Mouse (Mus musculus) skeletal muscle tissue, adult 2 months (tissue): ENCODE results near the gene Rbbp8nl.
"Not testable (repeated sequence)": the region's sequence is repeated elsewhere in the genome, so short reads cannot be mapped to it uniquely, and the experiment has no call there.

ENCODE experiments used
- DNase-seq: peaks from one replicate; pipeline ENCODE4 v3.0.0-alpha.2; 2012; ENCODE audit warnings: low read depth, low spot score

The Rbbp8nl gene

DNA sequence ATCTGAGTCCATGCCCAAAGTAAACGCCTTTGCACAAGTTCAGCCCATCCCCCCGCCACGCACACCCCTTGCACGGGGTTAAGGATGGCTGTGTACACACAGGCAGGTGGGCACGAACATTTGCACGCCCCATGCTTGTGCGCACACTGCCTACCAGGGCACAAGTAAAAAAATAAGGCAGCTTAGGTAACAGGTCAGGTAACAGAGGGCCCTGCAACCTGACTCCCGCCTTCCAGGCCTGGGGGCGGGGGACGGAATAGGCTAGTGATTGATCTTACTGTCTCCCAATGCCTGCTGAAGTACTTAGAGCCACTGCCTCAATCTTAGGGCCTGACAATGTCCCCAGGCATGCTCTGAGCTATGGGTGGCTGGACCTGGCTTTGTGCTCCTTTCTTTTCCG, 713 bp downstream of the Rbbp8nl start:
- no peak for DNase-seq

DNA sequence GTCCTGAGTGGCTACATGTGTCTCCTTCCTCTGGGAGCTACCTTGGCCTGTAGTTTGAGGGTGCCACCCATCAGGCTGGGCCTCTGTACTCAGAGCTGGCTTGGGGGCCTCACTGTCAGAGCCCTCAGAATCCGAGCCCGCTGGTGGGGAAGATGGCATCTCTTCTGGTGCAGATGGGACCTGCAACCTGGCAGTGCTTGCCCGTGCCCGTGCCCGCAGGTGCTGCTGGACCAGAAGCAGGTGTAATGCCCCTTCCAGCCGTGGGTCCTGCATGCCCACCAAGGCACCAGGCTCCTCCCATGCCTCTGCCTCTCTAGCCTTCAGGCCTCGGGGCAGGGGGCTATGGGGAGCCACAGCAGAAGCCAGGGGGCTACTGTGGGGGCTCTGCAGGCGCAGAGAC, 10.4 kb downstream of the Rbbp8nl start:
- DNase-seq: no peak

DNA sequence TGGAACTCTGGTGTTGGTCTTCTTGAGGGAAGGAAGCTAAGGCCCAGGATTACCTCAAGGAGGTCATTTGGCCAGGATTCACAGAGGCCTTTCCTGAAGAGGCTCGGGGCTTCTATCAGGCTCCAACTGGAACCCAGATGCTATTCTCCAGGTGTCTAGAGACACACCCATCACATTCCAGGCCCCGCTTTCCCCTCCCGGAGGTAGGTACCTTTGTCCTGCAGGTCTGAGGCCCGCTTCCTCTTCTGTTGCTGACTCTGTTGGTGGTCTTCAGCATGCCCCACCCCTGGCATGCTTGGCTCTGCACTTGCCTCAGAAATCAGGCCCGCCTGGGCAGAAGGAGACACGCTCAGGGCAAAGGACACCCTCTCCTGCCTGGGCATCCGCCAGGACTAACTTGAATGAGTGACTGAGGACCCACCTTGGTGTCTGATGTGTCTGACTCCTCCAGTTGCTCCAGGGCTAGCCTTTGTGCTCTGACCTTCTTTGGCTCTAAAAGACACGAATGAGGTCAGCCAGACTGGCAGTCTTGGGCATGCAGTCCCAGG, 11.8 kb downstream of the Rbbp8nl start:
- no peak for DNase-seq

- no peak for DNase-seq
These were observed 12.8 kb downstream of the Rbbp8nl start for GRCm38 (mm10) chr2:180276851-180277259.

- no peak for DNase-seq
These were observed 13.3 kb downstream of the Rbbp8nl start for GRCm38 (mm10) chr2:180276385-180276784.

DNA sequence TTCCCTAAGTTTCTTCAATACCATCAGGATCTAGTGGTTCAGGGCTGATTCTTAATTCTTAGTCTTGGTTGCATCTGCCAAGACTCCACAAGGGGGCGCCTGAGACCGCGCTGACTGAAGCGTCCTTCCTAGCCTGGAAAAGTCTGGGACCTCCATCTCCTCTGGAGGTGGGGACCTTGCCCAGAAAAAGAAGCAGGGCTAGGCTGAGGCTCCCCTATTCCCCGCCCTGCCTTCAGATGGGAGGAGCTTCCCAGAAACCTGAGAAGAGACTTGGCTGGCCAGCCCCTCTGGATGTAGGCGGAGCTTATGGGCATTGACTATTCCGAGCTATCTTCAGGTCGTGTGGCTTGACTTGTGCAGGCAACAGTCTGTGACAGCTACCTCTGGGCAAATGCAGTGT, 13.8 kb downstream of the Rbbp8nl start:
- DNase-seq: peak; percentile 89

DNA sequence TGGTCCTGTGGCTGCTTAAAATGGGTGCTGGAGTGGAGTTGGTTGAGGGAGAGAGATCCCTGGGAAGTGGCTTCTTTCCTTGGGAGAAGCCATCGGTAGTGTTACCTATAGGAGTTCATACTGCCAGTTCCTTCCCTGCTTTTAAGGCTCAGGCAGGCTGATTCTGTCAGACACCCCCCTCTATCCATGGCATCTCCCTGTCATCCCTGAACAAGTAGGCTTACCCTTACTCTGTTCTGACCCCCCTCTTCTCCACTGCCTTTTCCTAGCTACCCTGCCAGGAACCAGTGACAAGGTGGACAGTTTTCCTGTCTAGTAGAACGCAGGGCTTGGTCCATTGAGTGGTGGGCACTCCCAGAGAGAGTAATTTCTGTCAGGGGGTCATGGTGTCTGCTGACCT, 15.2 kb downstream of the Rbbp8nl start:
- DNase-seq: no peak

DNA sequence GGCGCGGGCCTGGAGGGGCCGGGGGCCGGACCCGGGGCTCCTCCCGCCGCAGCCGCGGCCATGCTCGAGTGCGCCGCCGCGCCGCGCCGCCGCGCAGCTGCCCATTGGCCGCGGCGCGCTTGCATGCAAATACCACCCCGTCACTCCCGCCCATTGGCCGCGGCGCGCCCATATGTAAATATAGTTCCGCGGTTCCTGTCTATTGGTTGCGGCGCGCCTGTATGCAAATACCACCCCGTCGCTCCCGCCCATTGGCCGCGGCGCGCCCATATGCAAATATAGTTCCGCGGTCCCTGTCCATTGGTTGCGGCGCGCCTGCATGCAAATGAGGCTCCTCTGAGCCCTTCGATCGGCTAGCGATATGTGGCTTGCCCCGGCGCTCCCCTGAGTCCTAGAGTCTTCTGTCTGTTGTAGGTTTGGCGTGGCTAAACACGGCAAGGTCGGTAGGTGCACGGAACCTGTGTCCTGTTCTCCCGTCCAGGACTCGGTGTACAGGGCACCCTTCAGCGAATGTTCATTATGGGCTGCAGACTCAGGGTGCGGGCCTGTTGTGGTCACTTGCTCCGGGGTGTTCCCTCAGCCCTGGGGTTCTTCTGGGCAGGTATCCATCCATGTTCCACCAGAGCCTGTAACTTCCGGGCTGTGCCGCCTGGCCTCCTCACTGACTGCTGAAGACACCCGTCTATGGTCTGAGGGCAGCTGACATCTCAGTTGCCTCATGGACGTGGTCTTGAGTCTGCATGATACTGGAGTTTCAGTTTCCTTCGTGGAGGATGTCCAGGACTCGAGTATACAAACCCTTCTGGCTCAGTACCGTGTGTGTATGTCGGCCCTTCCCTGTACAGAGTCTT, 16.1 kb downstream of the Rbbp8nl start, which contains the start of gene Cables2:
Gene Cables2, minus strand, starts transcription at position 103 of the 851 bp plus-strand sequence.
- DNase-seq: peak; percentile 96

GRCm38 (mm10) chr2:180272884-180273321, 16.8 kb downstream of the Rbbp8nl start:
- DNase-seq: no peak

DNA sequence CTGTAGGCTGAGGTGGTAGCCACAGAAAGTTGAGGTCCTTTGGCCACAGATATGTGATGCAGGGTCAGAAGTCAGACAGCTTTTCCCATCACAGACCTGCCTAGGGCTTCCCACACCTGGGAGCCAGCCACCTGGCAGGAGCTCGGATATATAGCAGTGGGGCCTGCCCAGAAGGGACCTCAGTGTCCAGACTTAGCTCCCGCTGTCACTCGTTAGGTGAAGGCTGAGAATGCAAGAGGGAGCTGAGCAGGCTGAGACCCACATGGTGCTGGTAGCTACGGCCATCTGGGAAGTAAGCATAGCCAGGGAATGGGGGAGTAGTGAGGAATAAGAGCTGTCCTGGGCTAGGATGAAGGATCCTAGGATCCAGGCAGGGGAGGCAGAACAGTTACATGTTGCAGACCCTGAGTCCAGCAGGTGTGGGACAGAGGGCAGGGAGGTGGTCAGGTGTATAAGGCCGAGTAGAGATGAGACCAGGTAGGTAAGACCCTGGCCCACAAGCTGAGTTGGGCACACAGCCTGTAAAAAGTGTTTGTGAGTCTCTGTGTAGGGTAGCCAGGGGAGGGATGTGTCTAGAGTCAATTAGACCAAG, 17.8 kb downstream of the Rbbp8nl start:
- no peak for DNase-seq

- DNase-seq: no peak
These were observed 19.0 kb downstream of the Rbbp8nl start for GRCm38 (mm10) chr2:180270537-180271255.

- no peak for DNase-seq
These were observed 20.4 kb downstream of the Rbbp8nl start for GRCm38 (mm10) chr2:180269329-180269728.

GRCm38 (mm10) chr2:180267955-180268354, 21.7 kb downstream of the Rbbp8nl start:
- DNase-seq: no peak

- no peak for DNase-seq
These were observed 26.8 kb downstream of the Rbbp8nl start for GRCm38 (mm10) chr2:180262891-180263290.

DNA sequence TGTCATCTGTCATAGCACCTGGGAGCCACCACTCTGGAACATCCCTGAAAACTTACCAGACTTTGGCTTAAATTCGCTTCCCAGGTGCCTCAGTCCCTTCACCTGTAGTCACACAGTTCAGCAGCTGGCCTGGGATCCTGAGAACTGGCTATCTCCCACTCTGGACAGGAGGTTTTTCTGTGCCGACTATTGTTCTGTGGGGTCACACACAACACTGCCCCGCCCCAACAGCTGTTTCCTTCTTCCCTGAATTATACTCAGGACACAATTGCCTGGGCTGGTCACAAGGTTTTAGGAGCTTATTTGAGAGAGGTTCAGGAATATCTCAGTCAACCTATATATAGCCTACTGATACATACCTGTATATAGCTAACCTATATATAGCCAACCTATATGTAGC, 27.2 kb downstream of the Rbbp8nl start:
- no peak for DNase-seq

GRCm38 (mm10) chr2:180261901-180262300, 27.8 kb downstream of the Rbbp8nl start:
- DNase-seq: no peak

DNA sequence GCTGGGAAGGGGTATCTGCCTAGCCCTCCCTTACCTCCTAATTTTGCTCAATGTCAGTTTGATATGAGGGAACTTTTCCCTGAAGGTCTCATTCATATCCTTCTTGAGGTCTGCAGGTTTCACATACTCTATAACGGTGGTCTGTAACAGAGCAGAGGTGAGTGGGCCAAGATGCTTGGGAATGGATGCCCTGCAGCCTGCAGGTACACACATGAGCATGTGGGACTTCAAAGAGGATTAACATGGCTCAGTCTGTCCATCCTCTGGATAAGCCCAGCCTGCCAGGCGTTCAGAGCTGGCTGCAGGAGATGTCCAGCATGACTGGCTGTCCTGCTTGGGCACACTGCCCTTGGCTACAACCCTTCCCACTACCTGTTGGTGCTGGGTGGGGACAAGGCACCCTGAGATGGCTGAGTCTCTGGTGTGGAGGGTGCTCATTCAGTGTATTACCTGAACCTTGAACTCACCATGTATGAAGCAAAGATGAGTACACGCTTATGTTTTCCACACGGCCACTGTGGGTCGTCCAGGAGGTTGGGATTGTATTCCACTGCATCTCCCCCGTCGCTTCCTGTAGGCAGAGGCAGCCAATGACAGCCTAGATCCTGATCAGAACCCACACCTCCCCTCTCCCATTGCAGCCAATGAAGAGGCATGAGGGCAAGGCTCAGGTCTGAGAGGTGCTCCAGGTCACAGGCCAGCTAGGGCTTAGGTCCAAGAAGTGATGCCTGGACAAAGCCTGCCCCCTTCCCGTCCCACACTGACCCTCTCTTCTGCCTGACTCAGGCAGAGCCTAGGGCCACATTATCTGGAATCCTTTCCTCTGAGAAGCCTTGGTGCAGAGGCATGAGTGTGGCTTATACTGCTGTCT, 28.8 kb downstream of the Rbbp8nl start:
- DNase-seq: no peak

GRCm38 (mm10) chr2:180259826-180260609, 29.7 kb downstream of the Rbbp8nl start:
- DNase-seq: not testable (repeated sequence)

DNA sequence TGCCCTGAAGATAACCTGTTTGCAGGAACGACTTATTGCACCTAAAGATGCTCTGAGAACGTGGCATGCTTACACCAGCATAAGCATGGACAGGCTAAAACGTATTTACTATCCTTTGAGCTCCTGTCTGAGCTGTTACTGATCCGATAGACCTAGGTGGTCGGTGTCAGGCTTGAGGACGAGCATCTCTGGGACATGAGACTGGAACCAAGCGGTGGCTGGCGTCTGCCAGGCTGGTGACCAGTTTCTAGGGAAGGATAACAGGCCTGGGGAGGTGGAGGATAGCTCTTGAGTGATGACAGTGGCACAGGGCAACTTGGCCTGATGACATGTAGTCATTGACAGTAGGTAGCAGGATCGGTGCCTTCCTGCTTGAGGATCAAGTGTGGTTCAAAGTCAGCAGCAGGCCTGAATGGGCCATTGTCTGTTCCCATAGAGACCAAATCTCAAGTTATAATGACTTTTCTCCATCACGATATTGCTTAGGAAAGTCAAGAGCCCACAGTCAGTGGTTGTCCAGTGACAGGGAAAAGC, 30.7 kb downstream of the Rbbp8nl start:
- not testable (repeated sequence) for DNase-seq
